Mouse (Mus musculus) kidney, postnatal 14 days (tissue): Measurements from ENCODE around the gene Col18a1.

Source experiments
- DNase-seq: peaks from one replicate; pipeline ENCODE4 v3.0.0; 2022; ENCODE audit warnings: mixed read lengths

Gene Col18a1

GRCm38 (mm10) chr10:77007433-77008108 is 158.8 kb downstream of the Col18a1 start:
- DNase-seq = peak; percentile 74

GRCm38 (mm10) chr10:77004936-77005335 is 161.4 kb downstream of the Col18a1 start:
- no peak for DNase-seq
